Mouse (Mus musculus) CD4-positive, CD25-positive, alpha-beta regulatory T cell, adult 2 months (primary cell): ENCODE results near the gene Dusp1.

Experiments used
- DNase-seq: peaks from one replicate; pipeline ENCODE4 v3.0.0-alpha.2; 2012; ENCODE audit warnings: low read depth, low spot score

Gene Dusp1

GRCm38 (mm10) chr17:26463984-26464383 is 97.9 kb downstream of the Dusp1 start:
- no peak for DNase-seq

- no peak for DNase-seq
Measured at GRCm38 (mm10) chr17:26463432-26463831, 98.5 kb downstream of the Dusp1 start.

DNA sequence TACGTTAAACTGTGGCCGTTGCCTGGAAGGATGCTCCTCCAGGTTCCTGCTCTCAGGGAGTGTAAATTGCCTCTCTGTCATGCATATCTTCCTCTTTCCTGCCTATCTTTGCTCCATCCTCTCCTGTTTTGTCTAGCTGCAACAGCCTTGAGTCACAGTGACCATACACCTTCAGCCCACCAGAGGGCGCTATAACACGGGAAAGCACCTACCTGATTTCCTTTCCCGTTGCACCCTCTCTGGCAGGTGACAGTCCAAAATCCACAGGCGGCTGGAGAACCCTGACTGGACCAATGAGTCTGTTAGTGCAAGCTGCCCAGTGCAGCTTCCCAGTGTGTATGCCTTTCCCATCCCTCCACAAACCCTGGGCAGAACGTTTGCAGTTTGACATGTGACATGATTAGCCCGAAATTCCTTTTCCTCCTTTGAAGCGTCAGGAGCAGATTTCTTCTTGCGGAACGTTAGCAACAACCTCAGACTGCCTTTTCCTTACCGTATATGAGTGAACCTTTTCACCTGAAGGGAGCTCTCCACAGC is 99.2 kb downstream of the Dusp1 start:
- DNase-seq, result peak; percentile 86

DNA sequence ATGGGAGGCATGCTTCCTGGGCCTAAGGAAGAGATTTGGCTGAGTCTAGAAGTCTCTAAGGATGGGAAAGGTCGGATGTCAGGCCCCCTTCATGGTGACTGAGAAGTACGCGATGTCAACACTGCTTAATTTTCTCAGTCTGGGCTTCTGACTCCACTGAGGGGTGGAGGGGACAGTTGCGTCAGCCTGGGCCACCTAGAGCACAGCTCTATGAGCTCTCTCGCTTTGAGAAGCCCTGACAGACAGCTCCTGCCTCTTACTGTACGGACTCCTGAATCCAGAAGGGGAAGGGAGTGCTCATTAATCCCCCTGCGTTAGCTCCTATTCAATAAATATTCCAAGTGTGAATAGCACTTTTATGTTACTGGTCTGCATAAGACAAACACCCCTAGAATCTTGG is 103.9 kb downstream of the Dusp1 start:
- DNase-seq, result no peak

- DNase-seq, result no peak
Measured at GRCm38 (mm10) chr17:26457506-26457905, 104.4 kb downstream of the Dusp1 start.
